Mouse (Mus musculus): ENCODE data around the gene Tmsb10. TPM values are rescaled to one million over a fixed set of nuclear protein-coding genes. Genes with fewer than 3 reads are reported as not detected.

The Tmsb10 gene
- polyA plus RNA-seq (2012; ENCODE audit: insufficient read depth, insufficient read length, missing spikeins), result 76.5 and 141 TPM in 2 replicates

DNA sequence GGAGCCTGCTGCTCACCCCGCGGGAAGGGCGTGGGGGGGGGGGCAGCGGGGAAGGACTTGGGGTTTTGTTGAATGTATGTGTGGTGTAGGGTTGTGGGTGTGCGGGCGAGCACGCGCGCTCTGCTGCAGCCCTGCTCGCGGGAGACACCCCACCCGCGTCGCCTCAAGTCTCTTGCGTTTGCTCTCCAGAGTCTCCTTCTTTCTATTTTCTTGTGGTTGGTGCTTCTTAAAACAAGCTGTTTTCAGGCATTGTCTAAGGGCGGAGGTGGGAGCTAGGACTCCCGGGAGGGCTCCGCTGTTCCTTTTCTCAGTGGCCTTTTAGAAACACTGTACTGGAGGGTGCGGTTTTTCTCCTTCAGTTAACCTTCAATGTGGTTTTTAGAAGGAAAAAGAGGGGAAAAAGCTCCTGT lies at the start of gene Tmsb10:
Gene Tmsb10, minus strand, starts transcription at position 87 of the 410 bp plus-strand sequence.
- Histone ChIP-seq H3K4me3 (ENCODE audit: insufficient read depth, low read depth, low read length) (peak within 1 kb of the TSS; percentile 87), H3K27ac (replicated peaks; ENCODE audit: low read depth, low read length) (peak within 1 kb of the TSS; percentile 54), H3K4me1 (ENCODE audit: control insufficient read depth, insufficient read depth, insufficient read length, low read length) (peaks cover 14% of the 10 kb centered on the region; the same call in 1 of the 2 replicates)

DNA sequence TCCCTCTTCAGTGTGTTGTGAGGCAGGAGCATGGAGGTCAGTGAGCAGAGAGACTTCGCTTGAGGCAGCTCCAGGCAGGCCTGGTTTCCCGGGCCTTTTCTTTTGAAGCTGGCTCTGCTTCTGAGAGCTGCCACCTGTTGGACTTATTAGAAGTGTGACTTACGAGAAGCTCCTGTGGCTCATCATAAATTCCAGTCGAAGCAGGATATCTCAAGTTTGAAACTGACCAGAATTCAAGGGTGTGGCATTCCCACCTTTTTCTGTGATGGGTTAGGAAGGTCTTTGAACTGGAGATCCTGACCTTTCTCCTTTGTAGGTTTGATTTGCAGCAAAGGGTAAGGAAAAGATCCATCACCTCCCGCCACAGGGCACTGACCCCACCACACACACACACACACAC lies 45.1 kb upstream of the Tmsb10 start:
- Histone ChIP-seq H3K27ac (replicated peaks; ENCODE audit: low read depth, low read length) (no peak overlapping the region), H3K4me3 (ENCODE audit: insufficient read depth, low read depth, low read length) (no peak overlapping the region), H3K4me1 (ENCODE audit: control insufficient read depth, insufficient read depth, insufficient read length, low read length) (no peaks in the 10 kb centered on the region)

DNA sequence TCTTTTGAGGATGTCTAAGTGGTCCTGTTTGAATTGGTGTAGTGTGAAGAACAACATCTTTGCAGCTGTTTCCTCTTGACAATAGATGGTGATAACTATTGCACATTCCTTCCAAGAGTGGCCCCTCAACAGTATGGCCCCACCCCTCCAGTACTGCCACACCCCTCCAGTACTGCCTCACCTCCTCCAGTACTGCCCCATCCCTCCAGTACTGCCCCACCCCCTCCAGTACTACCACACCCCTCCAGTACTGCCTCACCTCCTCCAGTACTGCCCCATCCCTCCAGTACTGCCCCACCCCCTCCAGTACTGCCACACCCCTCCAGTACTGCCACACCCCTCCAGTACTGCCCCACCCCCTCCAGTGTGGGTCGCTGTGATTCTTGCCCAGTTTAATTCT lies 43.8 kb upstream of the Tmsb10 start:
- H3K4me1 ChIP-seq (ENCODE audit: control insufficient read depth, insufficient read depth, insufficient read length, low read length), result no peaks in the 10 kb centered on the region
- no peak overlapping the region for H3K4me3 ChIP-seq (ENCODE audit: insufficient read depth, low read depth, low read length)
- no peak overlapping the region for H3K27ac ChIP-seq (replicated peaks; ENCODE audit: low read depth, low read length)

DNA sequence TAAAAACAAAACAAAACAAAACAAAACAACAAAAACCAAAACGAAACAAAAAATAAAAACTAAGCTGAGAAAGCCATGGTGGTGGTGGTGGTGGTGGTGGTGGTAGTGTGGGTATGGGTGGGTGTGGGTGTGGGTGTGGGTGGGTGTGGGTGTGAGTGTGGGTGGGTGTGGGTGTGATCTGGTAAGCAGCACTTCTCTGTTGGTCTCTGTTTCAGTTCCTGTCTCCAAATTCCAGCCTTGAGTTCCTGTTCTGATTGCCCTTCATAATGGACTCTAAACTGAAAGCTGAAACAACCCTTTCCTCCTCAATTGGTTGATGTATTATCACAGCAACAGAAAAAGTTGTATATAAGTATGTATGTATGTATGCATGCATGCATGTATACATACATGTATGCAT lies 40.3 kb upstream of the Tmsb10 start:
- no peak overlapping the region for H3K4me3 ChIP-seq (ENCODE audit: insufficient read depth, low read depth, low read length)
- H3K27ac ChIP-seq (replicated peaks; ENCODE audit: low read depth, low read length), result no peak overlapping the region
- H3K4me1 ChIP-seq (ENCODE audit: control insufficient read depth, insufficient read depth, insufficient read length, low read length), result no peaks in the 10 kb centered on the region; the same call in 1 of the 2 replicates

DNA sequence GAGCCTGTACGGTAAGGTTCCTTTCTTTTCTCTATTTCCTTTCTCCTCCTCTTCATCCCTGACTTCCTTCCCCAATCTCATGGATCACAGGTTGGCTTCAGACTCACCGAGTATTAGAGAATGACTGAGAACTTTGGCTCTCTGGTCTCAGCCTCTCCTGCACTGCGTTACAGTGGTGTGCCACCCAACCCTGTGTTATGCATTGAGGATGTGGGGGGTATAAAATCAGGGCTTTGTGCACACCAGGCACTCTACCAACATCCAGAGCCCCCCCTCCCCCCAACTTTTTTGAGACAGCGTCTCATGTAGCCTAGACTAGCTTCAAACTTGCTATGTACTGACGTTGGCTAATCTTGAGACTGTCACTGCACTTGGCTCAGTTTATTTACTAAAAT lies 35.1 kb upstream of the Tmsb10 start:
- H3K4me3 ChIP-seq (ENCODE audit: insufficient read depth, low read depth, low read length), result no peak overlapping the region
- H3K4me1 ChIP-seq (ENCODE audit: control insufficient read depth, insufficient read depth, insufficient read length, low read length), result peaks cover 4% of the 10 kb centered on the region; the same call in 1 of the 2 replicates
- no peak overlapping the region for H3K27ac ChIP-seq (replicated peaks; ENCODE audit: low read depth, low read length)

DNA sequence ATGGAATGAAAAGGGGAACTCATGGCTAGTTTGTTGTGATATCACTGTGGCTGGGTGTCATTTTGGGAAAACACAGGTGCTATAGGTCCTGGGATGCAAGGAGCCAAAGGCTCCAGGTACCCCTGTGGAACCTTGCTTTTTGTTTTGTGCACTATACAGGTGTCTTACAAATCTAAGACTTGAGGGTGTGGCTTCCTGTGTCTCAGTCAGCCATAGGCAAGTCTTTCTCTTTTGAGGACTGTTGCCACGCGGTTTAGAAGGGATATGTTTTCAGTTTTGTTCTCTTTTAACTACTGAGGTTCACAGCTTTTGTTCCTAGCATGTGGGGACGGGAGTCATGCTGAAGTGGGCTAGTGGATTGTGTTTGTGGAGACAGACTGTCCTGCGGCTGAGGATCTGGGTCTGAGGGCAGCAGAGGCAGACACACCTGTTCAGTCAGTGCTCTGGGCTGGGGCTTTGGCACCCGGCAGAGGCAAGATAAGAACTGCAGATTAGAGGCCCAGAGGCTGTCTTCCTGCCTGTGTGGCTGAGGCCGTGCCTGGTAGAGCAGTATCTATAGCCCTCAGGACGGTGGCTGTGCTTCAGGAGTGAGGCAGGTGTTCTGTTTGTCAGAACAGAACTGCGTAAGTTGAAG lies 34.6 kb upstream of the Tmsb10 start:
- Histone ChIP-seq H3K27ac (replicated peaks; ENCODE audit: low read depth, low read length) (no peak overlapping the region), H3K4me1 (ENCODE audit: control insufficient read depth, insufficient read depth, insufficient read length, low read length) (peaks cover 4% of the 10 kb centered on the region; the same call in 1 of the 2 replicates), H3K4me3 (ENCODE audit: insufficient read depth, low read depth, low read length) (no peak overlapping the region)

DNA sequence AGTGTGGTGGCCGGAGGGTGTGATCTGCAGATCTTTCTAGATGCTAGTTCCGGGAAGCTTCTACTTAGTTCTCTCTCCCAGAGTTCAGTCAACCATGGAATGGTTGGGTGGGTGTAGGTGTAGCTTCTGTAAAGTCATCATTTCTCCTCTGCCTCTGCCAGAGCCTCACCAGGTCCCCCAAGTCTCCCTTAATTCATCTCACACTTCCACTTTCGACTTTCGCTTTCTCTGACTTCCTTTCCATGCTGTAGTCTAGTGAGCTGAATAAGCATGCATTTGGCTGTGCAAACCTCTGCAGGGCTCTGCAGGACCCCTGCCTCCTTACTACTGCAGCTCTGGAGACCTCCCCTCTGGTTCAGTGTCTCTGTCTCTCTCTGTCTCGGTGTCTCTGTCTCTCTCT lies 31.7 kb upstream of the Tmsb10 start:
- Histone ChIP-seq H3K4me3 (ENCODE audit: insufficient read depth, low read depth, low read length) (no peak overlapping the region), H3K4me1 (ENCODE audit: control insufficient read depth, insufficient read depth, insufficient read length, low read length) (peaks cover 7% of the 10 kb centered on the region; the same call in 1 of the 2 replicates), H3K27ac (replicated peaks; ENCODE audit: low read depth, low read length) (no peak overlapping the region)

DNA sequence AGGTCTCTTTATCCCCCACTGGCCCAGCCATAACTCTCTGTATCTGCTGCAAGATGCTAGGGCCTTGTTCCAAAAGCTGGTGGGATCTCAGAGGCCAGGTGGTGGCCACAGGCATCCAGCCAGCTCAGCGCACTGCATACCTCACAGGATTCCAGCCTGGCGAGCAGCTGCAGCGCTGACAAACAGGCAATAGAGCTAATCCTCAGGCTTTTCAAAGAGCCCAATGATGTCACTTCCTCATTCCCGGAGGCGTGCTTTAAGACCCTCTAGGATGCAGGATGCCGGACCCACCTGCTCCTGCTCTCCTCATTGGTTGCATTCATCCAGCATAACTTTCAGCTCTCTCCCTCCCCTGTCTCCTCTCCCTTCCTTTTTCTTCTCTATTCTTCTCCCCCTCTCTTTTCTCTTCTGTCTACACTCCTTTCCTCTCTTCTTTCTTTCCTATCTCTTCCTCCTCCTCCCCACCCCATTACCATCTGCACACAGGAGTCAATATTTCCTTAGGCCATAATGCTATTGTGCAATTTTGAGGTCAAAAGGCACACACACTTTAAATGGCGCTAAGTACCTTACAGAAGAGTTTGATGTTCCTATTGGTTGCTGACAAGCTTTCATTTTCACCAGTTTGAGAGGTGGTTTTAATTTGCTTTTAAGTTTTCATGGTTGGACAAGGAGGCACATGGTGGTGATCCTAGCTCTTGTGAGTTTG lies 30.6 kb upstream of the Tmsb10 start:
- H3K4me3 ChIP-seq (ENCODE audit: insufficient read depth, low read depth, low read length), result no peak overlapping the region
- peaks cover 7% of the 10 kb centered on the region; the same call in 1 of the 2 replicates for H3K4me1 ChIP-seq (ENCODE audit: control insufficient read depth, insufficient read depth, insufficient read length, low read length)
- no peak overlapping the region for H3K27ac ChIP-seq (replicated peaks; ENCODE audit: low read depth, low read length)

DNA sequence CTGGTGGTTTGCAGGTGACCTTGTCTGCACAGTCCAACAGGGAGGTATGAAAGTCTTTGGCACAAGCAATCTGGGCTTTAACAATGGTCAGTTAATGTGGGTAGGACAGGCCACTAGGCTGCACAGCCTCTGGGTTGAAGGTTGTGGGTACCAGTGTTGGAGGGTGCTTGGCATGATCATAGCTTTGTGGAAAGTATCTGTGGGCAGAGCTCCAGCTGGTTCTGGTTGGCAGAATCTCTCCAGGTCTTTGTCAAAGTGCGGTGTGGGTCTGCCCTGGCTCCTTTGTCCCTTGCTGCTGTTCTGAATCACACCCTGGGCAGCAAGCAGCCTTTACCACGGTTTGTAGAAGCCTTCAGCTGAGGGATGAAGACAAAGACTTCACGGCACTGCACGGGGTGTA lies 24.0 kb upstream of the Tmsb10 start:
- Histone ChIP-seq H3K27ac (replicated peaks; ENCODE audit: low read depth, low read length) (no peak overlapping the region), H3K4me1 (ENCODE audit: control insufficient read depth, insufficient read depth, insufficient read length, low read length) (peaks cover 4% of the 10 kb centered on the region), H3K4me3 (ENCODE audit: insufficient read depth, low read depth, low read length) (no peak overlapping the region)

DNA sequence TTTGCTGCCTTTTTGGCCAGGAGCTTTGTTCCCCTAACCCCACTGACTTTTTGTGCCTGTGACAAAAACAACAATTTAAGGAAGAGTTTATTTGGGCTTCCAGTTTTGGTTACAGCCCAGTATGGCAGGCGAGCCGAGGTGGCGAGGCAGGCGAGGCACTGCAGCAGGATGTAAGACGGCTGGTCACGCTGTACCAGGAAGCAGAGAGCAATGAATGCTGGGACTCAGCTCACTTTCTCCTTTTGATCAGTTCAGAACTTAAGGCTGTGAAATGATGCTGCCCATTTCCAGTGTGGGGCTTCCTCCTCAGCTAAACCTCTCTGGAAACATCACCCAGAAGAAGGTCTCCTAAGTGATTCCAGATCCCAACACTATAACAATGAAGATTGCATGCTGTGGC lies 23.3 kb upstream of the Tmsb10 start:
- no peak overlapping the region for H3K4me3 ChIP-seq (ENCODE audit: insufficient read depth, low read depth, low read length)
- H3K27ac ChIP-seq (replicated peaks; ENCODE audit: low read depth, low read length), result no peak overlapping the region
- peaks cover 3% of the 10 kb centered on the region for H3K4me1 ChIP-seq (ENCODE audit: control insufficient read depth, insufficient read depth, insufficient read length, low read length)

DNA sequence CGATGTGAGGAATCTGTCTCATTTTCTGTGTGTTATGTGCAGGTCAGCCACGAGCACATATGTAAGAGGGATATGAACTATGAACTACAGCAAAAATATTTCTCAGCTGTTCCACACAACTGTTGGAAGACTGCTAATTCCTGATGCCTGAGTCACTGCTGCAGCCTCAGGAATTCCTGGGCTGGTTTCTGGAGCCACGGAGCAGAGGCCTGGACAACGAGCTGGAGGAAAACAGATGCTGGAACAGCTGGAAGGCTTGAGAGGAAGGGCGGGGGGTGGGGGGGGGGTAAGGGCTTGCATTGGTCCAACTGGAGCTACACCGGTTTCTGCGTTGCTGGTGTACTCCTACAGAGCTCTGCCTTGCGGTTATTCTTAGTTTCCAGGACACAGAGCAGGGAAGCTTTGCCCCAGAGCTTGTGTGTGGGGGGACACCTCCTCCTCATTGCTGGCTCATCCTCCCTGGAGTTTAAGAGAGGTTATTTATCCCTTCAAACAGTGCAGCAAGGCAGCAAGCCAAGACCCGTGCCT lies 22.6 kb upstream of the Tmsb10 start:
- Histone ChIP-seq H3K4me3 (ENCODE audit: insufficient read depth, low read depth, low read length) (no peak overlapping the region), H3K27ac (replicated peaks; ENCODE audit: low read depth, low read length) (0 out of 2 replicates have a peak overlapping the region, but pooled peaks have one; percentile 22), H3K4me1 (ENCODE audit: control insufficient read depth, insufficient read depth, insufficient read length, low read length) (peaks cover 3% of the 10 kb centered on the region)

DNA sequence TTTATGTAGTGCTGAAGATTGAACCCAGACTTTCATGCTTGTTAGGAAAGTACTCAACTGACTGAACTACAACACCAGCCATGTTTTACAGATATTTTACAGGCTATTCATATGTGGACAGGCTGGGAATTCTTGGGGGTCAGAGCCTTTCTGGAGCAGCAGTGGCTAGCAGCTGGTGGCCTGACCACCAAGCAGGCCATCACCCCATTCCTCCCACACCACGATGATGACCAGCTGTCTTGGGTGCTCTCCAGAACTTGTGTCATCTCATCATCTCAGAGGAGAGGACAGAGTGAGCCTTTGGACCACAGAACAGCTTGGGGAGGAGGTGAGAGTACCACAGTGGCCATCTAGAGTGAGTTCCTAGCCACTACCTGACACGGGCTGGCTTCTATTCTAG lies 18.3 kb upstream of the Tmsb10 start:
- no peak overlapping the region for H3K27ac ChIP-seq (replicated peaks; ENCODE audit: low read depth, low read length)
- peaks cover under 1% of the 10 kb centered on the region; the same call in 1 of the 2 replicates for H3K4me1 ChIP-seq (ENCODE audit: control insufficient read depth, insufficient read depth, insufficient read length, low read length)

DNA sequence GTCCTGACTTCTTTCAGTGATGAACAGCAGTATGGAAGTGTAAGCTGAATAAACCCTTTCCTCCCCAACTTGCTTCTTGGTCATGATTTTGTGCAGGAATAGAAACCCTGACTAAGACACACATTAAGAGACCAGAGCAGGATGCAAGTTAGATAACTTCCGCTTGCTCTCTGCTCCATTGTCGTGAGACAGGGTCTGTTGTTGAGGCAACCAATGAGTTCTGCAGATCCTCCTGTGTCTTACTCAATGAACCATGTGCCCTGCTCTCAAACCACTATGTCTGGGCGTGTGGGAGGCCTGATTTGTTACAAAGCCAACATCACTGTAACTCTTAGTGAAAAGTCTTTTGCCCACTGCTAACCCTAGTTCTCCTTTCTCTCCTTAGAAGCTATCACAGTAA lies 12.5 kb upstream of the Tmsb10 start:
- H3K4me1 ChIP-seq (ENCODE audit: control insufficient read depth, insufficient read depth, insufficient read length, low read length), result no peaks in the 10 kb centered on the region
- H3K27ac ChIP-seq (replicated peaks; ENCODE audit: low read depth, low read length), result no peak overlapping the region
- no peak overlapping the region for H3K4me3 ChIP-seq (ENCODE audit: insufficient read depth, low read depth, low read length)

More for the DNA sequence above, 18.3 kb upstream of the Tmsb10 start:
- no peak overlapping the region for H3K4me3 ChIP-seq (ENCODE audit: insufficient read depth, low read depth, low read length)

DNA sequence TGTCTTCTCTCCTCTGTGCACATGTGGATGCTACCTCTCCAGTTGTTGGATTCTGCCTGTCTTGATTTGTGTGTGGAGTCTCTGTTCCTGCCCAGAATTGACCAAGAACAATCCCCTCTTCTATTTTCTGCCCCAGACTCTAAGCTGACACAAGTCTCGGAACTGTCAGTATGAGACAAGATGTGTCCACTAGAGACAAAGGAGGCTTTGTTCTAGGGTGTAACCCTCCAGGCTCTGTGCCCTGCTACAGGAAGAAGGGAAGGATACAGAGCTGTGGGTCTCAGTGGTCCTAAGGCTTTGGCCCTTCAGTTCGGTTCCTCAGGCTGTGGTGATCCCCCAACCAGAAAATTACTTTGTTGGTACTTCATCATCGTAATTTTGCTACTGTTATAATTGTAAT lies 11.2 kb upstream of the Tmsb10 start:
- Histone ChIP-seq H3K27ac (replicated peaks; ENCODE audit: low read depth, low read length) (no peak overlapping the region), H3K4me1 (ENCODE audit: control insufficient read depth, insufficient read depth, insufficient read length, low read length) (no peaks in the 10 kb centered on the region), H3K4me3 (ENCODE audit: insufficient read depth, low read depth, low read length) (no peak overlapping the region)

DNA sequence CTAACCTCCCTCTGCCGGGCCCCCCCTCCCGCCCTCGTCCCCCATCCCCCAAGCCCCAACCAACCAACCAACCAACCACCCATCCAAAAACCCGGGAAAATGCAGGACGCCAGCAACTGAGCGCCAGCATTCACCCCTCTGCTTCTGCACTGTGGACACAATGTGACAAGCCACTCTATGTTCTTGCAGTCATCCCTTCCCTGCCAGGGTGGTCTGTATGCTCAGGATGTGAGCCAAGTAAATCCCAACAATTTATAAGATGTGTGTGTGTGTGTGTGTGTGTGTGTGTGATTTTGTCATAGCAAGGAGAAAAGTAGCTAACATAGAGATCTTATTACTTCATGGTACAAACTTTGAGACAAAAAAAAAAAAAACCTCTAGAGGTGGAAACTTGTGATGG lies 6.7 kb upstream of the Tmsb10 start:
- Histone ChIP-seq H3K4me3 (ENCODE audit: insufficient read depth, low read depth, low read length) (no peak overlapping the region), H3K27ac (replicated peaks; ENCODE audit: low read depth, low read length) (no peak overlapping the region), H3K4me1 (ENCODE audit: control insufficient read depth, insufficient read depth, insufficient read length, low read length) (no peaks in the 10 kb centered on the region)
